Mouse (Mus musculus) monocyte, adult 2 months (primary cell): Measurements from ENCODE around the gene Lin28b.
"Not testable (repeated sequence)": the region's sequence is repeated elsewhere in the genome, so short reads cannot be mapped to it uniquely, and the experiment has no call there.

Source experiments
- DNase-seq, 2 experiments: peaks; one replicate each; pipeline ENCODE4 v3.0.0; 2022; ENCODE audit warnings: low spot score in 2 of 2, low read depth in 1 of 2

Gene Lin28b

GRCm38 (mm10) chr10:45412144-45412543, 74.1 kb downstream of the Lin28b start:
- DNase-seq, result no peak

- DNase-seq, result no peak
Measured at GRCm38 (mm10) chr10:45411741-45412140, 74.5 kb downstream of the Lin28b start.

GRCm38 (mm10) chr10:45410624-45411341, 75.4 kb downstream of the Lin28b start:
- no peak for DNase-seq

GRCm38 (mm10) chr10:45399702-45400243, 86.4 kb downstream of the Lin28b start:
- DNase-seq, result no peak

GRCm38 (mm10) chr10:45398211-45398610, 88.0 kb downstream of the Lin28b start:
- DNase-seq, result no peak

GRCm38 (mm10) chr10:45382637-45382958, 103.6 kb downstream of the Lin28b start:
- DNase-seq, result no peak

GRCm38 (mm10) chr10:45381937-45382636, 104.1 kb downstream of the Lin28b start:
- DNase-seq, result no peak

- no peak for DNase-seq
Measured at GRCm38 (mm10) chr10:45378269-45378668, 107.9 kb downstream of the Lin28b start.

GRCm38 (mm10) chr10:45372994-45373692, 113.1 kb downstream of the Lin28b start:
- no peak for DNase-seq

- DNase-seq, result no peak
Measured at GRCm38 (mm10) chr10:45370545-45370944, 115.7 kb downstream of the Lin28b start.

GRCm38 (mm10) chr10:45369639-45370038, 116.6 kb downstream of the Lin28b start:
- no peak for DNase-seq

GRCm38 (mm10) chr10:45366987-45367705, 119.0 kb downstream of the Lin28b start:
- no peak for DNase-seq

- DNase-seq, result no peak
Measured at GRCm38 (mm10) chr10:45363396-45363795, 122.8 kb downstream of the Lin28b start.

- no peak for DNase-seq
Measured at GRCm38 (mm10) chr10:45356091-45356490, 130.1 kb downstream of the Lin28b start.

GRCm38 (mm10) chr10:45348143-45348542, 138.1 kb downstream of the Lin28b start:
- DNase-seq, result not testable (repeated sequence)

- no peak for DNase-seq
Measured at GRCm38 (mm10) chr10:45345217-45345616, 141.0 kb downstream of the Lin28b start.

- DNase-seq, result no peak
Measured at GRCm38 (mm10) chr10:45344381-45344780, 141.8 kb downstream of the Lin28b start.

- no peak for DNase-seq
Measured at GRCm38 (mm10) chr10:45339106-45339505, 147.1 kb downstream of the Lin28b start.

GRCm38 (mm10) chr10:45335434-45336422, 150.5 kb downstream of the Lin28b start, which contains the start of gene Bves:
TSS of gene Bves (plus strand) at chr10:45335772.
- DNase-seq, result no peak

- no peak for DNase-seq
Measured at GRCm38 (mm10) chr10:45334925-45335324, 151.3 kb downstream of the Lin28b start.
